Mouse (Mus musculus) limb, embryonic 12.5 days (tissue): ENCODE results near the gene Etv3. TPM values are rescaled to one million over a fixed set of nuclear protein-coding genes. Genes with fewer than 3 reads are reported as not detected.
"Not testable (repeated sequence)": the region's sequence is repeated elsewhere in the genome, so short reads cannot be mapped to it uniquely, and the experiment has no call there.

Source experiments
- ATAC-seq: fragments of 200-750 bp; cut with Nextera tagmentation; 2 replicates; pipeline ENCODE4 v1.8.0; 2017; ENCODE audit warnings: low read depth, moderate TSS enrichment; ENCODE audit not compliant: insufficient number of reproducible peaks, insufficient read depth, low FRiP score, low TSS enrichment
- H3K27ac ChIP-seq: fragments of 300-500 bp; sonication (generic); 2 replicates; pipeline ENCODE4 v1.5.1; 2016; ENCODE audit warnings: mild to moderate bottlenecking, moderate library complexity
- H3K27me3 ChIP-seq: fragments of 300-500 bp; sonication (generic); 2 replicates; pipeline ENCODE4 v1.6.1; 2016; ENCODE audit warnings: mild to moderate bottlenecking, moderate library complexity
- H3K36me3 ChIP-seq: fragments of 300-500 bp; sonication (generic); 2 replicates; pipeline ENCODE4 v1.6.1; 2016; ENCODE audit warnings: mild to moderate bottlenecking, moderate library complexity
- H3K4me1 ChIP-seq: fragments of 300-500 bp; sonication (generic); replicated peaks from 2 replicates; pipeline ENCODE4 v1.6.1; 2016
- H3K4me2 ChIP-seq: fragments of 300-500 bp; sonication (generic); 2 replicates; pipeline ENCODE4 v1.6.1; 2016; ENCODE audit warnings: mild to moderate bottlenecking, moderate library complexity
- H3K4me3 ChIP-seq: fragments of 300-500 bp; sonication (generic); replicated peaks from 2 replicates; pipeline ENCODE4 v1.5.1; 2016; ENCODE audit warnings: mild to moderate bottlenecking
- H3K9ac ChIP-seq: fragments of 300-500 bp; sonication (generic); replicated peaks from 2 replicates; pipeline ENCODE4 v1.6.1; 2016; ENCODE audit warnings: mild to moderate bottlenecking, moderate library complexity
- H3K9me3 ChIP-seq: fragments of 300-500 bp; sonication (generic); 2 replicates; pipeline ENCODE4 v1.6.1; 2016; ENCODE audit warnings: mild to moderate bottlenecking, moderate library complexity
- WGBS: fragments of 180-500 bp; shearing (Covaris S2); methylation state at CpG from one replicate; pipeline ENCODE4 v1.1.7; 2016; 5-methylcytosine and 5-hydroxymethylcytosine counted together
- polyA plus RNA-seq: library from polyadenylated mRNA; unstranded; fragments of >200 nt; fragmentation: Nextera tagmentation; extraction: Ambion mirVana; gene quantifications from 2 replicates; pipeline ENCODE4 v1.2.1, GENCODE M21; 2016

Etv3 gene
- 17.3 and 20.4 TPM in 2 replicates for polyA plus RNA-seq

DNA sequence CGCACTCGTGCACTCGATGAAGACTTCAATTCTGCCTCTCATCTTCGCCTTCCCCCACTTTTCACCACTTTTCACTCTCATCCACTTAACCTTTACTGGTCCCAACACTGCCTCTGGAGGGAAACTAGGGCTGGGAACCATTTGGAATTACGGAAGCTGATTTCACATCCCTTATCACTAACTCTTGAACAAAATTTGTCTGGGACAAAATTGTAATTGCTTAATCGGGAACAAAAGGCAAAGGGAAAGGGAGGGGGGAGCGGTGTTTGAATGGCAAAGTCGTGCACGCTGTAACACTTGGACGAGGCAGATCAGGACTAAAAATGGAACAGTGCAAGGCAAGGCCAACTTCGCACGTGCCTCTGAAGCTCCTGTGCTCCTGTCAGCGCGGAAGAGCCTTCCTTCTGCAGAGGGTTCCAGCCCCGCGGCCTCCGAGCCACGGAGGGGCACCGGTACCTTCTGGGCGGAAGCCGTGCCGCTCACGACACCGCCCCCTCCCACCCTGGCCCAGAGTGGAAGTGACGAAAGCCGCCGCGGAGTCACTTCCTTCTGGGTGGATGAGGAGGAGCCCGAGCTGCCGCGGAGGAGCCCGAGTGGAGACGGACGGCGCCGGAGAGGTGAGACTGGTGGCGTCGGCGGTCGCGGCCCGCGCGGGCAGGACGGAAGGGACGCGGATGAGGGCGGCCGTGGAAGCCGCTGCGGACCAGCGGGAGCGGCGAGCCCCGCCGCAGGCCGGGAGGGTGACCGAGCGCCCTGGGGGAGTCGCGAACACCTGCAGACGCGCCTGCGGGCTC is at the start of gene Etv3:
Gene Etv3 (plus strand): TSS at position 365 of the 794 bp plus-strand sequence.
- Histone ChIP-seq H3K4me1 (peaks cover 11% of the 10 kb centered on the region), H3K27me3 (no peaks in the 10 kb centered on the region; the same call in 1 of the 2 replicates), H3K36me3 (peaks cover 31% of the 10 kb centered on the region), H3K4me2 (peak within 1 kb of the TSS; percentile 86), H3K27ac (peak within 1 kb of the TSS; percentile 81), H3K9me3 (no peaks in the 10 kb centered on the region), H3K9ac (peak within 1 kb of the TSS; percentile 98), H3K4me3 (peak within 1 kb of the TSS; percentile 97)
- peak; percentile 95 for ATAC-seq
- WGBS = 6% methylated on average over 63 of the region's 64 CpGs

DNA sequence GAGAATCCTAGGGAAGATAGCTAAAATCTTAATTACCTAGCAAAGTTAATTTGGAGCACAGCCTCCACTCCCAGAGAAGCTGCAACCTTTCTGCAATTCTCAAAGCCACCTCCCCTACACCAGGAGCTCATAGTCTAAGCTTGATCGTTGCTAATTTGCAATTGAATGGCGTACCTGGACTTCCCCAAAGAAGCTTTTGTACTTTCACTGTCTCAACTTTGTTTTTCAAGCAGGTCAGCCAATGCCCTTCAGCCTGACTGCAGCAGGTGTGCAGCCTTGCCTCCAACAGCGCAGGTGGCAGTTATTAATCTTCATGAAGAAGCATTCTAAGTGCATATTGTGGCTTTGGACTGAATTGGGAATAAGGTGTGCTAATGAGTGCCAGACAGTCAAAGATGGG is 47.3 kb upstream of the Etv3 start:
- not testable (repeated sequence) for H3K9me3 ChIP-seq, H3K27ac ChIP-seq, H3K4me3 ChIP-seq, H3K4me2 ChIP-seq, H3K9ac ChIP-seq, H3K36me3 ChIP-seq, H3K4me1 ChIP-seq, H3K27me3 ChIP-seq, ATAC-seq
- 84% methylated on average over 3 of the region's 3 CpGs for WGBS

DNA sequence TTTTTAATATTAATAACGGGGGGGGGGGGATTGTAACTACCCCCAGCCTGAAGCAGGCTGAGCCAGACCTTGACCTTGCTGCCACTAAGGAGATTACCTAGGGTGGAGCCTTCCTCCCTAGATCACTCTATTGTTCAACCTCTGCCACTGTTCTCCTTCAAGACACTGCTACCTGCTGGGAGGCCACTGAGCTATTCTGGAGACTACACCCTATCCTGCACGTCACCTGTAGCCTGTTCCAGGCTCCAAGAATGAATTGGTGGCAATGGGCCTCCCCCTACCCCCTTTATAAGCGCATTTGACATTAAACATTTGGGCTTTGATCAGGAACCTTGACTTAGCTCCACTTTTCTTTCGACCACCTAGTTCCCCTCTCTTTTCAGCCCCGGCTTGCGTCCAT is 46.6 kb upstream of the Etv3 start:
- 82% methylated on average over 6 of the region's 6 CpGs for WGBS
- H3K27me3 ChIP-seq, H3K9me3 ChIP-seq, H3K4me1 ChIP-seq, H3K4me3 ChIP-seq, H3K36me3 ChIP-seq, H3K4me2 ChIP-seq, H3K9ac ChIP-seq, H3K27ac ChIP-seq, ATAC-seq: not testable (repeated sequence)

DNA sequence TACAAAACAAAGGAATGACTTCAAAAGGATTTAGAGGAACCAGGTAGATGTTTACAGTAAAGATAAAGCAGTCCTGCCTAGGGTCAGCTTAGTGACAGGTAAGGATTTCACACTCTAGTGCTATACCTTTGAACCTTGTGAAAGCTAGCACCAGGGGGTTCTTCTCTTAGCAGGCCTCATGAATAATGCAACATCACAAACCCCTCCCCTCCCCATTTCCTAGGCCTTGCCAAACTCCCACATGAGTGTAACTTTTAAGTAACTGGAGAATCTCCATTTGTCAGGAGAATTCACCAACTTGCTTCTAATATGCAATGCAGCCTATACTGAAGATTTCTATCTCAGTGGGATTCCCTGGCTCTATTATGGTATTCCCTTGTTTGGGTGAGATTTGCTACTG is 46.0 kb upstream of the Etv3 start:
- H3K27me3 ChIP-seq, ATAC-seq, H3K36me3 ChIP-seq, H3K9me3 ChIP-seq, H3K4me2 ChIP-seq, H3K4me3 ChIP-seq, H3K27ac ChIP-seq, H3K4me1 ChIP-seq, H3K9ac ChIP-seq: not testable (repeated sequence)

- H3K36me3 ChIP-seq = no peaks in the 10 kb centered on the region
- ATAC-seq = no peak
- WGBS = 82% methylated on average over 4 of the region's 4 CpGs
- H3K4me2 ChIP-seq = no peak overlapping the region
- no peaks in the 10 kb centered on the region for H3K9me3 ChIP-seq
- no peak overlapping the region for H3K4me3 ChIP-seq
- H3K27me3 ChIP-seq = no peaks in the 10 kb centered on the region
- H3K4me1 ChIP-seq = no peaks in the 10 kb centered on the region
- no peak overlapping the region for H3K27ac ChIP-seq
- H3K9ac ChIP-seq = no peak overlapping the region
Measured at GRCm38 (mm10) chr3:87487392-87487791, 37.8 kb upstream of the Etv3 start.

GRCm38 (mm10) chr3:87487911-87488310 is 37.3 kb upstream of the Etv3 start:
- Histone ChIP-seq H3K27me3 (no peaks in the 10 kb centered on the region), H3K4me1 (no peaks in the 10 kb centered on the region), H3K36me3 (no peaks in the 10 kb centered on the region), H3K4me3 (no peak overlapping the region), H3K4me2 (no peak overlapping the region), H3K27ac (no peak overlapping the region), H3K9ac (no peak overlapping the region), H3K9me3 (no peaks in the 10 kb centered on the region)
- no peak for ATAC-seq
- WGBS = 75% methylated on average over 2 of the region's 2 CpGs

- ATAC-seq = no peak
- 86% methylated on average over 9 of the region's 9 CpGs for WGBS
- Histone ChIP-seq H3K9ac (no peak overlapping the region; the same call in 1 of the 2 replicates), H3K4me3 (no peak overlapping the region), H3K9me3 (no peaks in the 10 kb centered on the region), H3K36me3 (no peaks in the 10 kb centered on the region), H3K4me2 (no peak overlapping the region), H3K27me3 (no peaks in the 10 kb centered on the region; the same call in 1 of the 2 replicates), H3K4me1 (peaks cover 5% of the 10 kb centered on the region; the same call in 1 of the 2 replicates), H3K27ac (no peak overlapping the region)
Measured at GRCm38 (mm10) chr3:87498266-87498665, 26.9 kb upstream of the Etv3 start.

DNA sequence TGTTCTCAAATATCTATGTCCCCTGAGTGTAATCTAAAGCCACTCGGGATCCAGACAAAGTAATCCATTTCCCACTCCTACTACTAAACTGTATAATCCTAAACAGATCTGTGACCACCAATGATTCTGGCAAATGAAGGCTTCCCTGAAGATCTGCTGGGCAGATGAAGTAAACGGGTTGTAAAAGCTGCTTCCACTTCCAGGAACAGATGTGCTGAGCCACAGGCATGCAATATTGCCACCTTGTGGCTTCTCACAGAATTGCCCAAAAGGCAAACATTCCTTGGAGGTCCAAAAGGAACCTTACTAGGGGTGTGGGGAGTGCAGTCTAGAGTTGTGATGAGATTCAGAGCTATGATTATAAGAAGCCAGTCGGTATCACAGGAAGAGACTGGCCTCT is 26.1 kb upstream of the Etv3 start:
- peaks cover 4% of the 10 kb centered on the region; the same call in 1 of the 2 replicates for H3K4me1 ChIP-seq
- no peak for ATAC-seq
- no peak overlapping the region for H3K9ac ChIP-seq
- no peaks in the 10 kb centered on the region; the same call in 1 of the 2 replicates for H3K27me3 ChIP-seq
- H3K27ac ChIP-seq = no peak overlapping the region
- H3K36me3 ChIP-seq = no peaks in the 10 kb centered on the region
- no peak overlapping the region for H3K4me3 ChIP-seq
- no peaks in the 10 kb centered on the region for H3K9me3 ChIP-seq
- 7% methylated on average over 3 of the region's 3 CpGs for WGBS
- no peak overlapping the region for H3K4me2 ChIP-seq

DNA sequence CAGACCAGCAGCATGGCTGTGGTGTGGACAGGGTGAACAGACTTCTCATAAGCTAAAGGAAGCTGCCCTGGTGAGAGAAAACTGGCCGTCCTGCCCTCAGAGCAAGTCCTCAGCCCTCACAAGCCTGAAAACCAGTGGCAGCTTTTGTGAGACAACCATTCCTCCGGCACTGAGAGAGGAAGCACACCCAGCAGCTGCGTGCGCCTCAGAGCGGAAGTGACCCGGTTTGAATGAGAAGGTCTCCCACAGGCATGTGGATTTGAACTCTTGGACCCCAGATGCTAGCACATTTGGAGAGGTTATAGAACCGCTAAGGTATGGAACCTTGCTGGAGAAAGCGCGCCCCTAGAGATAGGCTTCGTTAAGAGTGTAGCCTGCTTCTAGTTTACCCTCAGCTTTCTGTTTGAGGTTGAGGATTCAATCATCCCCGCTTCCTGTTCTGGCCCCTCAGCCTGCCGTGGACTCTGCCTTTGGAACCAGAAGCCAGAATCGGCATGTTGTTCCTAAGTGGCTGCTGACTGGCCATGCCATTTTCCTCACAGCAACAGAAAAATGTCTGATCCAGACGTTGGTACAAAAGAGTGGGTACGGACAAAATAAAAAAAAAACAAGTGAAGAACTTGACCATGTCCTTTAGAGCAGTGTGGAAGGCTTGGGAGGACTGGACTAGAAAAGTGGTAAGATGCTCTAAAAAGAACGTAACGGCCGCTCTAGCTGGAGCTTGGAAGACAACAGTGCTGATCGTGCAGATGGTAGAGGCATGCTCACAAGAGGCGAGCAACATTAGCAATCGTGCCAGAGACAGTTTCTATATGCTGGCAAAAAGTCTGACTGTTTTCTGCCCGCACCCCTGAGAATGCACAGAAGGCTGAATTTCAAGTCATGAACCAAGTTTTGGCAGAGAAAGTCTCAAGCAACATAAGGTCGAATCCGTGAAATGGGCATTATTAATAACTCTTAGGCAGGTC is 24.8 kb upstream of the Etv3 start:
- WGBS = 78% methylated on average over 24 of the region's 24 CpGs
- Histone ChIP-seq H3K36me3 (no peaks in the 10 kb centered on the region), H3K9me3 (no peaks in the 10 kb centered on the region), H3K4me1 (no peaks in the 10 kb centered on the region), H3K27me3 (no peaks in the 10 kb centered on the region; the same call in 1 of the 2 replicates), H3K9ac (no peak overlapping the region), H3K4me3 (no peak overlapping the region), H3K27ac (no peak overlapping the region), H3K4me2 (no peak overlapping the region)
- no peak for ATAC-seq

DNA sequence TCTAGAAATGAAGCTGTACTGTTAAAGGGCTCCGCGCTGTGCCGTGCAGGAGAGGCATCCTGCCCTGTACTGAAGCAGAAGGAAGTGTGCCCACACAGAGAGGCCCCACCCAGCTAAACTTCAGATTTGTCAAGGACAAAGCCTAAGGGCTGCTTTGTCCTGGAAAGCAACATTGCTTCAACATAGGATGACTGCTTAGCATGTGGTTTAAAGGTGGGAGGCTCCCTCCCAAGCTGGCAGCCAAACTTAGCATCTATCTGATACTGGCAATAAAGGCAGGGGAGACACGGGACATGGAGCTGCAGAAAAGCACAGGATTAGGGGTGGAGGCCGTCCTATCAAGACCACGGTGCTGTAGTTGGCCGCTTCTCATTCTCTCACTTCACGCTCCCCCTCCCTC is 24.1 kb upstream of the Etv3 start:
- WGBS = 44% methylated on average over 8 of the region's 8 CpGs
- Histone ChIP-seq H3K4me1 (no peaks in the 10 kb centered on the region), H3K27ac (no peak overlapping the region), H3K9me3 (no peaks in the 10 kb centered on the region), H3K4me2 (no peak overlapping the region), H3K36me3 (no peaks in the 10 kb centered on the region), H3K4me3 (no peak overlapping the region), H3K9ac (no peak overlapping the region), H3K27me3 (no peaks in the 10 kb centered on the region; the same call in 1 of the 2 replicates)
- no peak for ATAC-seq

GRCm38 (mm10) chr3:87502771-87503170 is 22.4 kb upstream of the Etv3 start:
- no peak for ATAC-seq
- H3K4me3 ChIP-seq = no peak overlapping the region
- WGBS = 90% methylated on average over 6 of the region's 6 CpGs

More at GRCm38 (mm10) chr3:87502771-87503170, 22.4 kb upstream of the Etv3 start:
- H3K9ac ChIP-seq = no peak overlapping the region
- no peaks in the 10 kb centered on the region; the same call in 1 of the 2 replicates for H3K27me3 ChIP-seq
- no peaks in the 10 kb centered on the region for H3K36me3 ChIP-seq
- H3K4me2 ChIP-seq = no peak overlapping the region
- H3K4me1 ChIP-seq = no peaks in the 10 kb centered on the region
- no peak overlapping the region for H3K27ac ChIP-seq
- H3K9me3 ChIP-seq = no peaks in the 10 kb centered on the region
